Mouse (Mus musculus): ENCODE measurements around the gene Rab5c. TPM values are rescaled to one million over a fixed set of nuclear protein-coding genes. Genes with fewer than 3 reads are reported as not detected.

The Rab5c gene
- polyA plus RNA-seq (2014; fragmentation: Nextera tagmentation; extraction: Ambion mirVana), result 39.4 and 50.5 TPM in 2 replicates

- ATAC-seq (replicated peaks; ENCODE audit: low FRiP score) (peak; percentile 99), DNase-seq (ENCODE audit: low spot score) (peak; percentile 99)
- no peaks in the 10 kb centered on the region; the same call in 1 of the 2 replicates for H3K4me1 ChIP-seq (replicated peaks; ENCODE audit: control insufficient read depth, insufficient read depth, low read length)
- peak within 1 kb of the TSS; percentile 84 for H3K9ac ChIP-seq (ENCODE audit: low read length)
- no peaks in the 10 kb centered on the region for H3K9me3 ChIP-seq (ENCODE audit: control insufficient read depth, low read length)
- peak within 1 kb of the TSS; percentile 98 for H3K4me3 ChIP-seq (ENCODE audit: low read depth, low read length)
- peak within 1 kb of the TSS; percentile 90 for H3K4me2 ChIP-seq (ENCODE audit: low read depth, low read length, severe bottlenecking)
- under 1% methylated on average over 39 of the region's 39 CpGs for WGBS
- H3K36me3 ChIP-seq (ENCODE audit: control insufficient read depth, insufficient read depth, low read length), result no peaks in the 10 kb centered on the region
- H3K27ac ChIP-seq (ENCODE audit: low read depth, low read length), result no peak within 1 kb of the TSS
- no peaks in the 10 kb centered on the region for H3K27me3 ChIP-seq (ENCODE audit: control insufficient read depth, insufficient read depth, low read length)
Observed at GRCm38 (mm10) chr11:100738066-100738604, at the start of gene Rab5c. Rab5c (minus strand) TSS chr11:100738215.

DNA sequence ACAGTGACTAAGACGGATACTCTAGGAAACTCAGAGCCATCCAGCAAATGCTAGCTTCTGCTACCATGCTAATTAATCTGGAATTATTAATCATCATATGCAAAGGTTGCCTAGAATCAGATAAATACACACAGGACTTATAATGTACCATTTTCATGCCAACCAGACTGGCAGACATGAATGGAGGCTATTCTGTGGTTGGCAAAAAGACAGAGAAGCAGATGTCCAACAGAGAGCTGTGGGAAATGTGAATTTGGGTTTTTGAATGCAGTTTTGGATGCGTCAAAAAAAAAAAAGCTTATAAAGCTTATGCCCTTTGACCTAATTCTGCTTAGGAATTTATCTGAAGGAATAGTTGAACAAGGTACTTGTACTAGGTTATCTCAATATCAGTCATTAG, 47.8 kb upstream of the Rab5c start:
- no peak overlapping the region for H3K27ac ChIP-seq (ENCODE audit: low read depth, low read length)
- H3K4me3 ChIP-seq (ENCODE audit: low read depth, low read length), result no peak overlapping the region
- ATAC-seq (replicated peaks; ENCODE audit: low FRiP score), result no peak
- H3K27me3 ChIP-seq (ENCODE audit: control insufficient read depth, insufficient read depth, low read length), result no peaks in the 10 kb centered on the region
- H3K4me2 ChIP-seq (ENCODE audit: low read depth, low read length, severe bottlenecking), result no peak overlapping the region
- no peaks in the 10 kb centered on the region for H3K9me3 ChIP-seq (ENCODE audit: control insufficient read depth, low read length)
- H3K4me1 ChIP-seq (replicated peaks; ENCODE audit: control insufficient read depth, insufficient read depth, low read length), result peaks cover 2% of the 10 kb centered on the region; the same call in 1 of the 2 replicates
- H3K9ac ChIP-seq (ENCODE audit: low read length), result no peak overlapping the region
- no peaks in the 10 kb centered on the region for H3K36me3 ChIP-seq (ENCODE audit: control insufficient read depth, insufficient read depth, low read length)
- WGBS, result 94% methylated on average over 2 of the region's 2 CpGs
- no peak for DNase-seq (ENCODE audit: low spot score)

GRCm38 (mm10) chr11:100784286-100784685, 46.3 kb upstream of the Rab5c start:
- WGBS, result 92% methylated on average over 8 of the region's 8 CpGs
- Histone ChIP-seq H3K9me3 (ENCODE audit: control insufficient read depth, low read length) (no peaks in the 10 kb centered on the region), H3K27ac (ENCODE audit: low read depth, low read length) (no peak overlapping the region), H3K4me3 (ENCODE audit: low read depth, low read length) (no peak overlapping the region), H3K4me2 (ENCODE audit: low read depth, low read length, severe bottlenecking) (no peak overlapping the region), H3K9ac (ENCODE audit: low read length) (no peak overlapping the region), H3K4me1 (replicated peaks; ENCODE audit: control insufficient read depth, insufficient read depth, low read length) (no peaks in the 10 kb centered on the region), H3K36me3 (ENCODE audit: control insufficient read depth, insufficient read depth, low read length) (no peaks in the 10 kb centered on the region), H3K27me3 (ENCODE audit: control insufficient read depth, insufficient read depth, low read length) (no peaks in the 10 kb centered on the region)
- ATAC-seq (replicated peaks; ENCODE audit: low FRiP score) (no peak), DNase-seq (ENCODE audit: low spot score) (no peak)

GRCm38 (mm10) chr11:100782568-100782967, 44.6 kb upstream of the Rab5c start:
- DNase-seq (ENCODE audit: low spot score) (no peak), ATAC-seq (replicated peaks; ENCODE audit: low FRiP score) (no peak)
- H3K9me3 ChIP-seq (ENCODE audit: control insufficient read depth, low read length), result no peaks in the 10 kb centered on the region
- H3K27me3 ChIP-seq (ENCODE audit: control insufficient read depth, insufficient read depth, low read length), result no peaks in the 10 kb centered on the region
- H3K4me2 ChIP-seq (ENCODE audit: low read depth, low read length, severe bottlenecking), result no peak overlapping the region
- no peak overlapping the region for H3K4me3 ChIP-seq (ENCODE audit: low read depth, low read length)
- whole genome bisulfite sequencing, result 88% methylated on average over 13 of the region's 13 CpGs
- H3K4me1 ChIP-seq (replicated peaks; ENCODE audit: control insufficient read depth, insufficient read depth, low read length), result no peaks in the 10 kb centered on the region
- no peak overlapping the region for H3K9ac ChIP-seq (ENCODE audit: low read length)
- H3K27ac ChIP-seq (ENCODE audit: low read depth, low read length), result no peak overlapping the region
- no peaks in the 10 kb centered on the region for H3K36me3 ChIP-seq (ENCODE audit: control insufficient read depth, insufficient read depth, low read length)

DNA sequence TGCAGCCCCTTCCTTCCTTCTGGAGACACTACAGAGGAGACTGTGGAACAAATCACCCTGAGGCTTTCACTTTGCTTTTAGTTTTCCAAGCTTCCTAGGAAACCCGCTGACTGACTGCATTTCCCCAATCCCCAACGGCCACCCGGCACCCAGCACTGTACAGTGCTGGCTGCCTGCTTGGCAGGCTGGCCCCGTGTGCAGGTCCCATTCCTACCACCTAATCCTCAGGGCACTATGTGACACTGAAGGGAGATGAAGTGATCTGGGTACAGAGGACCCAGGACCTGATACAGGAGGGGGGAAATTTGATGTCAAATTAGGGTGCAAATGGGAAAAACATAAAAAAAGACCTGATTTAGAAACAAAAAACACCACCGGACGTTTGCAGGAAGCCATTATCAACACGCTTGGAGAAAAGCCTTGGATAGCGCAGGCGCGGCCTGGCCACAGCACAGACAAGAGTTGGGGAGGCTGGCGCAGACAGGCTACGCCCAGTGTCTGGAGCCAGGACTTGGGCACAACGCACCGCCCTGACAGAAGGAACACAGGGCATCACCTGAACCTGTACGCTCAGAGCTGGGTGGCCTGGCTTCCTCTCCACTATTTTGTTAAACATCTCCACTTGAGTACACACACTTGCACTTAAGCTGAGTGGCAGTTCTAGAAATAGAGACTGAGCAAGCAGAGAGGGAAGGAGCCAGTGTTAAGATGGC, 43.9 kb upstream of the Rab5c start:
- H3K4me3 ChIP-seq (ENCODE audit: low read depth, low read length), result no peak overlapping the region
- no peaks in the 10 kb centered on the region for H3K27me3 ChIP-seq (ENCODE audit: control insufficient read depth, insufficient read depth, low read length)
- H3K27ac ChIP-seq (ENCODE audit: low read depth, low read length), result no peak overlapping the region
- WGBS, result 90% methylated on average over 15 of the region's 15 CpGs
- ATAC-seq (replicated peaks; ENCODE audit: low FRiP score) (no peak), DNase-seq (ENCODE audit: low spot score) (no peak)
- H3K36me3 ChIP-seq (ENCODE audit: control insufficient read depth, insufficient read depth, low read length), result no peaks in the 10 kb centered on the region
- no peaks in the 10 kb centered on the region for H3K9me3 ChIP-seq (ENCODE audit: control insufficient read depth, low read length)
- H3K9ac ChIP-seq (ENCODE audit: low read length), result no peak overlapping the region
- H3K4me1 ChIP-seq (replicated peaks; ENCODE audit: control insufficient read depth, insufficient read depth, low read length), result no peaks in the 10 kb centered on the region
- H3K4me2 ChIP-seq (ENCODE audit: low read depth, low read length, severe bottlenecking), result no peak overlapping the region

DNA sequence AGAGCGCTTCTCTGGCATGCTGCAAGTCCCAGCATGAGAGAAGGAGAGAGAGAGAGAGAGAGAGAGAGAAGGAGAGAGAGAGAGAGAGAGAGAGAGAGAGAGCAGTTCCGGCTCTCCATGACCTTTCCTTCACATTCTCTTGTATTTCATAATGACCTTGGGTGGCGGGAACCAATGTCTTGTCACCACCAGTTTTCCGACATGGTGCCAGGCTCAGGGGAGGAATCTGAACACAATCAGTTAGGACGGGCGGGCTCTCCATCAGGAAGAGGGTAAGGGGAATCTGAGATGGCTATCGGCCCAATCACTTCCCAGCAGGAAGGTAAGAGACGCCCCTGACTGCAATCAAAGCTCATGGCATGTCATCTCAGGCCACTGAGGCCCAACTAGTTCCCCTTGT, 42.2 kb upstream of the Rab5c start:
- Histone ChIP-seq H3K27me3 (ENCODE audit: control insufficient read depth, insufficient read depth, low read length) (no peaks in the 10 kb centered on the region), H3K9me3 (ENCODE audit: control insufficient read depth, low read length) (no peaks in the 10 kb centered on the region), H3K36me3 (ENCODE audit: control insufficient read depth, insufficient read depth, low read length) (no peaks in the 10 kb centered on the region), H3K27ac (ENCODE audit: low read depth, low read length) (no peak overlapping the region), H3K4me3 (ENCODE audit: low read depth, low read length) (no peak overlapping the region), H3K9ac (ENCODE audit: low read length) (no peak overlapping the region), H3K4me2 (ENCODE audit: low read depth, low read length, severe bottlenecking) (no peak overlapping the region), H3K4me1 (replicated peaks; ENCODE audit: control insufficient read depth, insufficient read depth, low read length) (no peaks in the 10 kb centered on the region)
- no peak for ATAC-seq (replicated peaks; ENCODE audit: low FRiP score)
- no peak for DNase-seq (ENCODE audit: low spot score)
- WGBS, result 85% methylated on average over 8 of the region's 8 CpGs

DNA sequence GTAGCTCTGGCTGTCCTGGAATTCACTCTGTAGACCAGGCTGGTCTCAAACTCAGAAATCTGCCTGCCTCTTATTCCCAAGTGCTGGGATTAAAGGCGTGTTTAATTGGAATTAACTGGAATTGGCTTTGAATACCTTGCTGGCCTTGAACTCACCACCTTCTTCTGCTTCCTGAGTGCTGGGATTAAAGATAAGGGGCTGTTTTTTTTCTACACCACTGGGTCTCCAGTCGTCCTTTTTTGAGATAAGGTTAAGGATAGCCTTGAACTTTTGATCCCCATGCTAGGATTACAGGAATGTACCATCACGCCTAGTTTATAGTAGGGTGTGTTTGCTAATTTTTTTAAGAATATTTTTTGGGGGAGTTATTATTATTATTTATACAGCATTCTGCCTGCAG, 40.1 kb upstream of the Rab5c start:
- H3K9me3 ChIP-seq (ENCODE audit: control insufficient read depth, low read length), result no peaks in the 10 kb centered on the region
- DNase-seq (ENCODE audit: low spot score), result no peak
- no peak overlapping the region for H3K27ac ChIP-seq (ENCODE audit: low read depth, low read length)
- H3K9ac ChIP-seq (ENCODE audit: low read length), result no peak overlapping the region
- WGBS, result 88% methylated on average over 3 of the region's 3 CpGs
- ATAC-seq (replicated peaks; ENCODE audit: low FRiP score), result no peak
- H3K4me3 ChIP-seq (ENCODE audit: low read depth, low read length), result no peak overlapping the region
- no peaks in the 10 kb centered on the region for H3K4me1 ChIP-seq (replicated peaks; ENCODE audit: control insufficient read depth, insufficient read depth, low read length)
- H3K27me3 ChIP-seq (ENCODE audit: control insufficient read depth, insufficient read depth, low read length), result no peaks in the 10 kb centered on the region
- no peak overlapping the region for H3K4me2 ChIP-seq (ENCODE audit: low read depth, low read length, severe bottlenecking)
- H3K36me3 ChIP-seq (ENCODE audit: control insufficient read depth, insufficient read depth, low read length), result no peaks in the 10 kb centered on the region

GRCm38 (mm10) chr11:100775921-100776320, 37.9 kb upstream of the Rab5c start:
- H3K27me3 ChIP-seq (ENCODE audit: control insufficient read depth, insufficient read depth, low read length), result no peaks in the 10 kb centered on the region
- no peak for ATAC-seq (replicated peaks; ENCODE audit: low FRiP score)
- 85% methylated on average over 10 of the region's 10 CpGs for WGBS

GRCm38 (mm10) chr11:100774261-100774660, 36.2 kb upstream of the Rab5c start:
- H3K36me3 ChIP-seq (ENCODE audit: control insufficient read depth, insufficient read depth, low read length), result no peaks in the 10 kb centered on the region
- no peak for DNase-seq (ENCODE audit: low spot score)
- H3K4me2 ChIP-seq (ENCODE audit: low read depth, low read length, severe bottlenecking), result no peak overlapping the region
- H3K27ac ChIP-seq (ENCODE audit: low read depth, low read length), result no peak overlapping the region
- H3K4me3 ChIP-seq (ENCODE audit: low read depth, low read length), result no peak overlapping the region
- WGBS, result 76% methylated on average over 4 of the region's 4 CpGs
- ATAC-seq (replicated peaks; ENCODE audit: low FRiP score), result no peak
- H3K9me3 ChIP-seq (ENCODE audit: control insufficient read depth, low read length), result no peaks in the 10 kb centered on the region
- H3K4me1 ChIP-seq (replicated peaks; ENCODE audit: control insufficient read depth, insufficient read depth, low read length), result no peaks in the 10 kb centered on the region
- H3K27me3 ChIP-seq (ENCODE audit: control insufficient read depth, insufficient read depth, low read length), result no peaks in the 10 kb centered on the region
- no peak overlapping the region for H3K9ac ChIP-seq (ENCODE audit: low read length)

More at GRCm38 (mm10) chr11:100775921-100776320, 37.9 kb upstream of the Rab5c start:
- Histone ChIP-seq H3K4me3 (ENCODE audit: low read depth, low read length) (no peak overlapping the region), H3K9me3 (ENCODE audit: control insufficient read depth, low read length) (no peaks in the 10 kb centered on the region), H3K9ac (ENCODE audit: low read length) (no peak overlapping the region), H3K4me1 (replicated peaks; ENCODE audit: control insufficient read depth, insufficient read depth, low read length) (no peaks in the 10 kb centered on the region), H3K27ac (ENCODE audit: low read depth, low read length) (no peak overlapping the region), H3K36me3 (ENCODE audit: control insufficient read depth, insufficient read depth, low read length) (no peaks in the 10 kb centered on the region), H3K4me2 (ENCODE audit: low read depth, low read length, severe bottlenecking) (no peak overlapping the region)
- DNase-seq (ENCODE audit: low spot score), result no peak

Data from forebrain, embryonic 11.5 days (tissue).